Mouse (Mus musculus) stomach, postnatal 0 days (tissue): ENCODE results near the gene Tmem18.

Source experiments
- CTCF ChIP-seq: IDR thresholded peaks from 2 replicates; pipeline ENCODE4 v1.5.1; 2016; ENCODE audit warnings: antibody characterized with exemption, low read depth, mild to moderate bottlenecking, moderate library complexity
- EP300 ChIP-seq: optimal IDR thresholded peaks from 2 replicates; pipeline ENCODE3; 2016; ENCODE audit warnings: antibody characterized with exemption

DNA sequence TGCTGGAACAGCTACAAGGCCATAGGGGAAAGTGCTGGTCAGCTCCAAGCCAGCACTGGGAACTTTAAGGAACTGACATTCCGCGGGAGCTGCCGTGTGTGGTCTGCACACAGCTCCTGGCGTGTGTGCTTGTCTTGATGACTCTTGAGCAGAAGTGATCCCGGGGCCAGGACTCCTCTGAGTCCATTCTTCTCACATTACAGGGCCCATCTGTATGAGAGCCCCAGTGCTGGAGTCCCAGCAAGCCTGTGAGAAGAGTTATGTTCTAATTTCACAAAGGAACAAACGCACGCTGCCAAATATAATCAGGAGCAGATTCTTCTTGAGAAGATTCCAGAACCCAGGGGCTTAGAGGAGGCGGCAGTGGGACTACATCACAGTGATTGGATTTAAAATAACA is 34.2 kb downstream of the Tmem18 start:
- no peak for TF ChIP-seq CTCF
- no peak for TF ChIP-seq EP300
